Mouse (Mus musculus): ENCODE measurements around the gene Eif2d.

GRCm38 (mm10) chr1:131175189-131175588 lies 22.2 kb downstream of the Eif2d start:
- TF ChIP-seq CTCF (IDR thresholded peaks at IDR 0.05) (no peak), EP300 (IDR thresholded peaks at IDR 0.05; ENCODE audit: insufficient read depth, low read depth, low read length) (no peak)

All from heart, adult 2 months (tissue).